Mouse (Mus musculus): Measurements from ENCODE around the gene Cfap100.

Gene Cfap100

GRCm38 (mm10) chr6:90369725-90370553, 58.7 kb downstream of the Cfap100 start:
- DNase-seq, result peak; percentile 30 to 44

- peak; percentile 99 for DNase-seq
These were observed 59.4 kb downstream of the Cfap100 start, which contains the start of gene Zxdc for GRCm38 (mm10) chr6:90368976-90369724. Gene Zxdc, plus strand, starts transcription at chr6:90369492.

GRCm38 (mm10) chr6:90363301-90363700, 65.3 kb downstream of the Cfap100 start:
- no peak for DNase-seq

DNA sequence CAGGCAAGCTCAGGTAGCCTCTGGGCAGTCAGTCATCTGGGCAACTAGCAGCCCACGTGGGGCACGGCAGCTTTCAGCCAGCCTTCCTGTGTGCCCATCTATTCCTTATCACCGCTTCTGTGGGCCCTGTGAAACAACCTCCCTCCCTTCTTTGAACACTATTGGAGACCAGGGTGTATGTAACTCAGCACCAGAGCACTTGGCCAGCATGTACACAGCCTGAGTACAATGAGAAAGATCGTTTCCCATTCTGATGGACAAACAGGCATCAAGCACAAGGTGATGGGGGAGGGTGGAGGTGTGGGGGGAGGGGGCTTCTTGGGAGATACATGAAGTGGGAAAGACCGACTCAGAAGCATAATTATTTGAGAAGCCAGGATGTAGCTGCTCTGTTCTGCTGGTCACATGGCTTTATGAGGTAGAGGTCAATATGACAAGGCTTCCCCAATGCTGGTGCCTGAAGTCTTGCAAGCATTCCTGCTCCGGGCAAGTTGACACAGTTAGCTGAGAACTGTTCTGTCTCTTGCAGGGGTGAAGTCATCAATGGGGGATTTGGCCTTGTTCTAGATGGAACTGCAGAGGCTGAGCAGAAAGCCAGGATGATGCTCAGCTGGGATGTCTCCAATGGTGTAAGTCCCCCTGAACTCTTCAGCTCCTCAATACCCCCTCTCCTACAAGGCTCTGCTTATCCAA, 67.5 kb downstream of the Cfap100 start:
- no peak for DNase-seq

DNA sequence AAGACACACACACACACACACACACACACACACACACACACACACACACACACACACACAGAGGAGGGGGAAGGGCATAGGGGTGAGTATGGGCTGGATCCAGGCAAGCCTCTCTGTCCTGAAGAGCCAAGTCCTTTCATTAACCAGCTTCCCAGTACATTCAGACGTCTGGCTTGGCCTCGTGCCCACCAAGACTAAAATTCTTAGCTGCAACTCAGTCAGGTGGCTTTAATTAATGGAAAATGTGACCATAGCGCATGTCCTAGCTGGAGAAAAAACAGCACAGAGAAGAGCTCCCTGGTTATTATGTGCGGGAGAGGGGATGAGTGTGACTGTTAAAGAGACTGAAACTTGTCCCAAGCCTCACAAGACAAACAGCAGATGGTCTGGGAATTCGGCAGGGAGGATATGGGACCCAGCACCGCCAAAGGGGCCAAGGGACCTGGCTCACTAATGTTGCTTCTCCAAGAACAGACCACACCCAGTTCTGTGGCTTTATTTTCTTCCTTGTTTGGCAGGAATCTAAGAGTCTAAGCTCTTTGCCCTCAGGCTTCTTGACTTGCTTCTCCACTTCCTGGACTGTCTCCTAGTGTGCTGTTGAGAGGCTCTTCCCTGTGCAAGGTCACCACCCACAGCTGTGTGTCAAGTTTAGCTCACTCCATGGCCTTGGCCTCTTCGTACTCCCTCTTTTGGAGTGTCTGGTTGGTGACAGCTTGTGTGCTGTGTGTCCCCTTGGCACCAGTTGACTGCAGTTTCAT, 68.4 kb downstream of the Cfap100 start:
- DNase-seq, result no peak

- DNase-seq, result no peak
These were observed 69.2 kb downstream of the Cfap100 start for GRCm38 (mm10) chr6:90359445-90359844.

GRCm38 (mm10) chr6:90358142-90358541, 70.5 kb downstream of the Cfap100 start:
- no peak for DNase-seq

Measured in thymus, postnatal 36 days (tissue).